ENCODE assay signal across 26 mouse cellular contexts in the genomic region with DNA sequence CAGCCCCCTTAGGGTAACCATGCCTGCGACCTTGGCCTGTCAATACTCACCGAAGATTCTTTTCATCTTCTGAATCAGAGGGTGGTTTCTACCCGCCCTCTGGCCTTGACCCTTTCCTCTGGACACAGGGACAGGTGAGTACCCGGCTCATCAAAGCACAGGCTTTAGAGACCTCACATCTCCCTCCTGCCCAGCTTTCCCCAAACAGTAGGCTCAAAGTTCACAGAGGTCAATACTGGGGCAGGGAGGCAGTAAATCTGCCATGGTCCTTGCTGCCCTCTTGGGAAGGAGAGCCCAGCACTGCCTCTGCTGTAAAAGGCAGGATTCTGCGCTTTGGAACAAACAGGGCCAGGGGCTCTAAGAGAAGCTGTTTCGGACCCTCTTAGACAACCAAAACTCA. TPM values are rescaled to one million over a fixed set of nuclear protein-coding genes. Genes with fewer than 3 reads are reported as not detected.
"Had no signal": no experiment of that assay in that cellular context is flagged by ENCODE, and none has a peak within 500 bp of the region (broad histone marks: within the 10 kb centered on the region; RNA-seq: fewer than 3 reads in every experiment).

No protein-coding gene starts in this region.

- ATAC-seq: intestine, postnatal 0 days; midbrain, embryonic 13.5 days; midbrain, embryonic 16.5 days had no signal

- H3K36me3 ChIP-seq: limb, embryonic 10.5 days; limb, embryonic 13.5 days; midbrain, embryonic 10.5 days; midbrain, embryonic 13.5 days; neural tube, embryonic 13.5 days; stomach, embryonic 15.5 days had no signal

- DNase-seq: kidney, adult 2 months; kidney, postnatal 10 days; kidney, postnatal 4 days; lung, adult 2 months; lung, postnatal 36 days; retina, postnatal 1 day; right cerebral cortex, postnatal 25 days; spleen, adult 18-20 months; thymus, postnatal 25 days had no signal

- H3K4me2 ChIP-seq: limb, embryonic 13.5 days; midbrain, embryonic 13.5 days; neural tube, embryonic 13.5 days; stomach, embryonic 15.5 days had no signal

- H3K27ac ChIP-seq: limb, embryonic 10.5 days; limb, embryonic 13.5 days; liver, embryonic 14.5 days; midbrain, embryonic 10.5 days; midbrain, embryonic 13.5 days; neural tube, embryonic 13.5 days; stomach, embryonic 15.5 days had no signal

- H3K9ac ChIP-seq: limb, embryonic 13.5 days; liver, embryonic 14.5 days; midbrain, embryonic 13.5 days; neural tube, embryonic 13.5 days; stomach, embryonic 15.5 days had no signal

- H3K9me3 ChIP-seq: limb, embryonic 10.5 days; limb, embryonic 13.5 days; megakaryocyte, embryonic 14.5 days; midbrain, embryonic 10.5 days; midbrain, embryonic 13.5 days; neural tube, embryonic 13.5 days; stomach, embryonic 15.5 days had no signal

- H3K4me3 ChIP-seq: limb, embryonic 10.5 days; limb, embryonic 13.5 days; megakaryocyte, embryonic 14.5 days; midbrain, embryonic 10.5 days; midbrain, embryonic 13.5 days; myocyte; neural tube, embryonic 13.5 days; stomach, embryonic 15.5 days had no signal

RNA-seq across cellular contexts. Expression of gene Rhbg, which starts 1.8 kb away (rescaled TPM):
- total RNA-seq: layer of hippocampus, adult 18-20 months; layer of hippocampus, postnatal 25 days; left cerebral cortex, adult 18-20 months; left cerebral cortex, postnatal 25 days; monocyte, adult 5-6 weeks; neutrophil, adult 5-6 weeks had no signal
- polyA plus RNA-seq: midbrain, embryonic 10.5 days; midbrain, embryonic 13.5 days; myocyte had no signal

RNA-seq across cellular contexts. Expression of gene Gm38392, which starts 34.3 kb away (rescaled TPM):
- total RNA-seq: layer of hippocampus, postnatal 25 days; monocyte, adult 5-6 weeks; neutrophil, adult 5-6 weeks had no signal
- polyA plus RNA-seq: liver, embryonic 14.5 days; midbrain, embryonic 10.5 days had no signal

RNA-seq across cellular contexts. Expression of gene Tsacc, which starts 44.1 kb away (rescaled TPM):
- total RNA-seq: monocyte, adult 5-6 weeks had no signal
